Mouse (Mus musculus) lung, embryonic 16.5 days (tissue): ENCODE data around the gene Scn8a. TPM values are rescaled to one million over a fixed set of nuclear protein-coding genes. Genes with fewer than 3 reads are reported as not detected.

Experiments used
- ATAC-seq: fragments of 200-750 bp; cut with Nextera tagmentation; 2 replicates; pipeline ENCODE4 v1.8.0; 2017; ENCODE audit warnings: low read depth, mild to moderate bottlenecking, moderate library complexity
- H3K27ac ChIP-seq: fragments of 300-500 bp; sonication (generic); 2 replicates; pipeline ENCODE4 v1.5.1; 2014; ENCODE audit warnings: mild to moderate bottlenecking, control low read depth, low read length
- H3K27me3 ChIP-seq: fragments of 300-500 bp; sonication (generic); 2 replicates; pipeline ENCODE4 v1.6.1; 2014; ENCODE audit warnings: low read depth, low read length, mixed read lengths; ENCODE audit not compliant: control insufficient read depth, insufficient read depth
- H3K36me3 ChIP-seq: fragments of 300-500 bp; sonication (generic); 2 replicates; pipeline ENCODE4 v1.6.1; 2014; ENCODE audit warnings: low read length; ENCODE audit not compliant: control insufficient read depth, insufficient read depth
- H3K4me1 ChIP-seq: fragments of 300-500 bp; sonication (generic); replicated peaks from 2 replicates; pipeline ENCODE4 v1.6.1; 2014; ENCODE audit warnings: low read length, mixed read lengths; ENCODE audit not compliant: control insufficient read depth, insufficient read depth
- H3K4me2 ChIP-seq: fragments of 300-500 bp; sonication (generic); 2 replicates; pipeline ENCODE4 v1.6.1; 2014; ENCODE audit warnings: low read depth, low read length, control low read depth
- H3K4me3 ChIP-seq: fragments of 300-500 bp; sonication (generic); 2 replicates; pipeline ENCODE4 v1.5.1; 2014; ENCODE audit warnings: mild to moderate bottlenecking, low read length, control low read depth
- H3K9ac ChIP-seq: fragments of 300-500 bp; sonication (generic); 2 replicates; pipeline ENCODE4 v1.6.1; 2014; ENCODE audit warnings: low read length, control low read depth
- H3K9me3 ChIP-seq: fragments of 300-500 bp; sonication (generic); 2 replicates; pipeline ENCODE4 v1.6.1; 2016; ENCODE audit warnings: low read length; ENCODE audit not compliant: control insufficient read depth
- WGBS: fragments of 180-500 bp; shearing (Covaris S2); extraction: QIAGEN DNeasy Blood & Tissue Kit; methylation state at CpG from one replicate; pipeline ENCODE4 v1.1.7; 2014; 5-methylcytosine and 5-hydroxymethylcytosine counted together
- polyA plus RNA-seq: library from polyadenylated mRNA; unstranded; fragments of >200 nt; fragmentation: Nextera tagmentation; extraction: Ambion mirVana; gene quantifications from 2 replicates; pipeline ENCODE4 v1.2.1, GENCODE M21; 2015

Scn8a gene
- polyA plus RNA-seq, 1 experiment from 2014 or later: 1.4 TPM

DNA sequence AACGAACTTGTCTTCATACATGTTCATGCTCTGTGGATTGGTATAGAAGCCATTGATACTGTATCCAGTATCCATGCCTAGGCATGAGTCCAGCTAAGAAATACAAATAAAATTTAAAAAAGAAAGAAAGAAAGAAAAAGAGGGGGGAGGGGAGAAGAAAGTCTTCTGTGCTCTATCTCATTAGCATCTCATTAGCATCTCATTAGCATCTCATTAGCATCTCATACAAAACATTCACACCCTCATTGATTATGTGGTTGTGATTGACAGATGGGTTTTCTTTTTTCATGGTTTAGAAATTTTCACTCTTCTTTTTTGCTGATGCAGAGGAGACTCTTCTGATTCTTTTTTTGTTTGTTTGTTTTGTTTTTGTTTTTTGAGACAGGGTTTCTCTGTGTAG is 117.4 kb downstream of the Scn8a start:
- 91% methylated on average over 1 of the region's 1 CpGs for WGBS
- no peak overlapping the region for H3K27ac ChIP-seq
- no peak overlapping the region for H3K4me3 ChIP-seq
- no peak overlapping the region for H3K9ac ChIP-seq
- no peak for ATAC-seq
- peaks cover 4% of the 10 kb centered on the region; the same call in 1 of the 2 replicates for H3K4me1 ChIP-seq
- no peak overlapping the region for H3K4me2 ChIP-seq
- H3K27me3 ChIP-seq: peaks cover 18% of the 10 kb centered on the region
- no peaks in the 10 kb centered on the region for H3K36me3 ChIP-seq
- H3K9me3 ChIP-seq: no peaks in the 10 kb centered on the region

DNA sequence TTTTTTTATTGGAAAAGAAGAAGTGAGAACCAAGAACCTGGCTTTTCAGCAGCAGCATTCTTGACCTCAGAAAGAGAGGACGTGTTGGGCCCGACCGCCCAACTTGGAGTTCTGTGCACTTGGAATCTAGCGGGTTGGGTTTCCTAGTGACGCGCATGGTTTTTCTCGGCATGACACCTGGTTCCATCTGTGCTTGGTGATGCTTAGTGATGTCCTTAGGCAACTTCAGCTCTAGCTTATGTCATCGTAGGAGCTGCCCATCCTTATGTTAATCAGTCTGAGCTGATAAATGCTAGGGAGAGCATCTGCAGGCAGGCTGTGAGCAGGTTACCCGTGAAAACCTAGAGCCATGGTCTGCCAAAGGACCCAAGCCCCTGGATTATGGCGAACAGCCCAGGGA is 120.6 kb downstream of the Scn8a start:
- H3K36me3 ChIP-seq: no peaks in the 10 kb centered on the region
- no peaks in the 10 kb centered on the region; the same call in 1 of the 2 replicates for H3K27me3 ChIP-seq
- no peak overlapping the region for H3K4me3 ChIP-seq
- no peaks in the 10 kb centered on the region for H3K9me3 ChIP-seq
- no peak for ATAC-seq
- whole genome bisulfite sequencing: 89% methylated on average over 10 of the region's 10 CpGs
- no peak overlapping the region for H3K27ac ChIP-seq
- no peaks in the 10 kb centered on the region for H3K4me1 ChIP-seq
- H3K4me2 ChIP-seq: no peak overlapping the region
- no peak overlapping the region for H3K9ac ChIP-seq

DNA sequence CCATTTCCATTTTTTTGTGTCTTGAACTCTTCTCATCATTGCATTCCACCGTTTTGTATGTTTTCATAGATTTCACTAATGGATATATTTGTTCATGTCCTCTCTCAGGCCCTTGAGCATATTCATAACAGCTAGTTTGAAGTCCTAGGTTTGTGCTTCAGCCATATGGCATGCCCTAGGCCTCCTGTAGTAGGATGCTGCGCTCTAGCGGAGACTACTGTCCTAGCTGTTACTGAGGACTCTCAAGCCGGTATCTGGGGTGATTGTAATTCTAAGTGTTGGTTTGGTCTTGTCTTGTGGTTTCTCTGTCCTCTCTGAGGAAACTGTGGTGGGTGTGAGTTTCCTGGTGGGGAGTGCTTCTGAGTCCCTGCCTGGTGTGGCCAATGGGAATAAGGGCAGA is 127.4 kb downstream of the Scn8a start:
- Histone ChIP-seq H3K9ac (no peak overlapping the region), H3K9me3 (no peaks in the 10 kb centered on the region), H3K27me3 (no peaks in the 10 kb centered on the region; the same call in 1 of the 2 replicates), H3K4me2 (no peak overlapping the region), H3K4me1 (no peaks in the 10 kb centered on the region), H3K36me3 (no peaks in the 10 kb centered on the region), H3K4me3 (no peak overlapping the region), H3K27ac (no peak overlapping the region)
- WGBS: 25% methylated on average over 4 of the region's 4 CpGs
- 0 out of 2 replicates have a peak, but pooled peaks have one; percentile 47 for ATAC-seq

DNA sequence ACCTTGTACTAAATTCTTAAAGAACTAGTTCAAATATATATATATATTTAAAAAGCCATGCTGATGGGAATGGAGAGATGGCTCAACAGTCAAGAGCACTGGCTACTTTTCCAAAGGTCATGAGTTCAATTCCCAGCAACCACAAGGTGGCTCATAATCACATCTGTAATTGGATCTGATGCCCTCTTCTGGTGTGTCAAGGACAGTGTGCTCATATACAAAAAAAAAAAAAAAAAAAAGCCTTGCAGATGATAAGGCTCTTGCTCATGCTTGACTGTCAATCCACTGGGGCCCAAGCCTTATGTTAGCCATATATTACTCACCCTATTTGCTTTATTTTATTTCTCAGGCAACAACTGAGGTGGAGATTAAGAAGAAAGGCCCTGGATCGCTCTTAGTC is 132.0 kb downstream of the Scn8a start:
- no peak for ATAC-seq
- no peaks in the 10 kb centered on the region for H3K9me3 ChIP-seq
- H3K4me2 ChIP-seq: no peak overlapping the region
- H3K4me3 ChIP-seq: no peak overlapping the region
- no peaks in the 10 kb centered on the region for H3K4me1 ChIP-seq
- WGBS: 96% methylated on average over 1 of the region's 1 CpGs
- no peaks in the 10 kb centered on the region for H3K27me3 ChIP-seq
- H3K36me3 ChIP-seq: no peaks in the 10 kb centered on the region
- H3K9ac ChIP-seq: no peak overlapping the region
- no peak overlapping the region for H3K27ac ChIP-seq

DNA sequence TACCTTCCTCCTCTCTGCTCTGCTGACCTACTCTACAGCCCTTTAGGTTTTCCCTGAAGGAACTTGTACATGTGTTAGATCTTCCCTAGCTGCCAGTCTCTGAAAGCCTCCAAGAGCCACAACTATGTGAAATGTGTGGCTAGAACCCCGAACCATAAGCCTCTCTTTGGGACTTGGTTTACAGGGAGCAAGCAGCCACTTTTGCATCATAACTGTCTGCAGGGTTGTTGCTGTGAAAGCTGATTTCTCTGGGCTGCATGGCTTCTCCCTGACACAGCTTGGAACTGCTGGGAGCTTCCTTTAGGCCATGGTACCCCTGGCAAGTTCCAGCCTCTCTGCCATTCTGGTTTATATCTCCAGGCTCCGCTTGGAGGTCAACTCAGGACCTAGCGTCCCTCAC is 132.8 kb downstream of the Scn8a start:
- WGBS: 78% methylated on average over 3 of the region's 3 CpGs

DNA sequence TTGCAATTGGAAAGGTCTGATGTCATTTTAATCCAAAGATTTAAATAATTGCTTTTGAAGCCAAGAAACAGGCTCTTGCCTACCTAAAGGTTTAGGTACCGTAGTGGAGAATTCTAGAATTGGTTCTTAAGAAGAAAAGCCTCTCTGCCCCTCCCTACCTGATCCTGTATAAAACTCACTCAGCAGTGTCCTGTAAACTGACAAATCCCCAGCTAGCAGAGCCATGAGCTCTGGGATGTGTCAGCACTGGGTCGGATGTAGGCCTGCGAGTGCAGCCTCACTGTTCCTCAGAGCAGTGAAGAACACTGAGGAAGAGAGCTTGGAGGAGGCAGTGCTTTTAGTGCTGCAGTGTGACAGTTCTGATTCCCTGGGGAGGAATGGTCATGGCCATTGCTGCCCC is 134.9 kb downstream of the Scn8a start:
- no peak for ATAC-seq
- Histone ChIP-seq H3K27ac (no peak overlapping the region), H3K9me3 (no peaks in the 10 kb centered on the region), H3K36me3 (no peaks in the 10 kb centered on the region), H3K27me3 (no peaks in the 10 kb centered on the region), H3K9ac (no peak overlapping the region), H3K4me1 (no peaks in the 10 kb centered on the region; the same call in 1 of the 2 replicates), H3K4me3 (no peak overlapping the region), H3K4me2 (no peak overlapping the region)
- WGBS: 74% methylated on average over 3 of the region's 3 CpGs

More for the DNA sequence above, 132.8 kb downstream of the Scn8a start:
- Histone ChIP-seq H3K9me3 (no peaks in the 10 kb centered on the region), H3K4me3 (no peak overlapping the region), H3K27ac (no peak overlapping the region), H3K4me2 (no peak overlapping the region), H3K27me3 (no peaks in the 10 kb centered on the region), H3K36me3 (no peaks in the 10 kb centered on the region), H3K4me1 (no peaks in the 10 kb centered on the region), H3K9ac (no peak overlapping the region)
- ATAC-seq: no peak

DNA sequence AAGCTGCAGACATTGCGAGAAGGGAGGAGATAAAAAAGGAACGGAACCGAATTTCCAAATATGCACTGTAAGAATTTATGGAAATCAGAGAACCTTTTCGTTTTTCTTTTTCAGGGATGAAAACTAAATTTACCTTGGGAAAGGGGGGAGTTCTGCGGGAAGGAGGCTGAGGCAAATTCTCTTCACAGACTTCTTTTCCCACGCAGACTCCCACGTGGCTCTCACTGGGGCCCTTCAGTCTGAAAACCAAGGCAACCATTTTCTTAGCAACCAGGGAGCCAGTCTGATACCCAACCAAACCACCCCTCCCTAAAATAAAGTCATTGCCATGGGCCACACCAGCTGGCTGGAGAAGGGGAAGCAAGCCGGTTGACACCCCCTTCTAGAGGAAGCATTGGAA is 136.1 kb downstream of the Scn8a start:
- no peak overlapping the region for H3K4me2 ChIP-seq
- H3K36me3 ChIP-seq: no peaks in the 10 kb centered on the region
- no peaks in the 10 kb centered on the region for H3K27me3 ChIP-seq
- no peak overlapping the region for H3K9ac ChIP-seq
- H3K4me3 ChIP-seq: no peak overlapping the region
- 85% methylated on average over 8 of the region's 8 CpGs for WGBS
- no peak overlapping the region for H3K27ac ChIP-seq
- H3K9me3 ChIP-seq: no peaks in the 10 kb centered on the region
- H3K4me1 ChIP-seq: no peaks in the 10 kb centered on the region; the same call in 1 of the 2 replicates
- ATAC-seq: no peak

DNA sequence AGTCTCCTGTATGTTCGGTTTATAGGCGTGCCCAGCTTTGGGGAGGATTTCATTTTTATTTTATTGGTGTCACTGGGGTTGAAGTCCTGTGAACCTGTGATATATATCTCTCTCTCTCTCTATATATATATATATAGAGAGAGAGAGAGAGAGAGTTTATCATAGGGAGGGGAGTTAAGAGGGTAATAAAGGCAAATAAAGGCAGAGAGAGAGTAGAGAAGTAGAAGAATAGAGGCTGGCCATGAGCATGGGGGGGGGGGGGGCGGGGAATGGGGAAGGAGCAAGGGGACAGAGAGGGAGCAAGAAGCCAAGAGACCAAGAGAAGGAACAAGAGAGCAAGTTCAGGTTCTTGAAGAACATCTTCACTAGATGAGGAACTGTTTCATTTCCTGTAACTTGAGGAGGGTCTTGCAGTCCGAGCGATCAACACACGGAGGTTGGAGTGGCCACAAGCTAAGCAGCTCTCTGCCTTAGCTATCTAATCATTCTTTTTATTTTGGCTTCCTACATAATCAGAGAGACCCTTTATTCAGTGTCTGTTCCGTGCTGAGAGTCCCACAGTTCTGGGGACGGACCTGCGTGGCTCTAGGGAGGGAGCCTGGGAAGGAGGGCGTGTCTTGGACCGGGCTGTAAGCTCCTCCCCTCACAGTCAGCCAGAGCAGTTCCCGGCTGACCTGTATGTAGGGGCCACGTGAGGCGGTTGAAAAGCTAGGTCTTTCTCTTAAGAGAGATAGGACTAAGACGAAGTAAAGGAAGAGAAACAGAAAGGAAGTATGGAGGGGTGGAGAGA is 136.8 kb downstream of the Scn8a start:
- Histone ChIP-seq H3K4me1 (no peaks in the 10 kb centered on the region; the same call in 1 of the 2 replicates), H3K36me3 (no peaks in the 10 kb centered on the region), H3K27ac (no peak overlapping the region), H3K9me3 (no peaks in the 10 kb centered on the region), H3K9ac (peak overlapping the region; percentile 56), H3K4me2 (peak overlapping the region; percentile 66), H3K27me3 (no peaks in the 10 kb centered on the region), H3K4me3 (peak overlapping the region; percentile 51)
- ATAC-seq: peak; percentile 90
- 13% methylated on average over 14 of the region's 15 CpGs for WGBS

DNA sequence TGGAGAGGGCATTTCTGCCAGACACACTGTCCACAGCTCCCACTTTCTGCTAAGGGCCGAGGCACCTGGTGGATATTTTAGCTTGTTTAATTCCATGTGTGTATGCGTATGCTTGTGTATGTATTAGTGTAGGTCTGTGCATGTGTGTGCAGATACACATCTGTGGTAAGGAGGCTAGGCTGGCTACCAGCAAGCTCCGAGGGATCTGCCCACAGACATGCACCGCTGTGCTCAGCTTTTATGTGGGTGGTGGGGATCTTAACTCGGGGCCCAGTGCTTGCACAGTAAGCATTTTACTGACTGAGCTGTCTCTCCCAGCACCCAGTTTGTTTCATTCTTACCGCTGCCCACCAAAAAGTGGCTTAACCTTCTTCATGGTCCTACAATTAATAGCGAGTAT is 137.6 kb downstream of the Scn8a start:
- H3K4me3 ChIP-seq: no peak overlapping the region; the same call in 1 of the 2 replicates
- ATAC-seq: no peak
- no peak overlapping the region; the same call in 1 of the 2 replicates for H3K4me2 ChIP-seq
- no peak overlapping the region for H3K9ac ChIP-seq
- no peaks in the 10 kb centered on the region for H3K27me3 ChIP-seq
- no peak overlapping the region for H3K27ac ChIP-seq
- no peaks in the 10 kb centered on the region; the same call in 1 of the 2 replicates for H3K4me1 ChIP-seq
- H3K9me3 ChIP-seq: no peaks in the 10 kb centered on the region
- H3K36me3 ChIP-seq: no peaks in the 10 kb centered on the region
- 66% methylated on average over 7 of the region's 7 CpGs for WGBS
